Mouse (Mus musculus) adrenal gland, postnatal 4 days (tissue): ENCODE measurements around the gene Ryr3. TPM values are rescaled to one million over a fixed set of nuclear protein-coding genes. Genes with fewer than 3 reads are reported as not detected.
"Not testable (repeated sequence)": the region's sequence is repeated elsewhere in the genome, so short reads cannot be mapped to it uniquely, and the experiment has no call there.

Experiments used
- DNase-seq, 2 experiments: peaks; one replicate each; pipeline ENCODE4 v3.0.0; 2021 to 2022; ENCODE audit warnings: low spot score in 2 of 2, mixed read lengths in 2 of 2
- total RNA-seq, 2 experiments: library from RNA; stranded (reverse); gene quantifications; 2 replicates each; pipeline ENCODE4 v1.2.3; 2021

The Ryr3 gene
- total RNA-seq, 2 experiments from 2014 or later, result 1.4 to 2.1 TPM

GRCm38 (mm10) chr2:113104609-113105008 is 112.3 kb downstream of the Ryr3 start:
- no peak for DNase-seq

GRCm38 (mm10) chr2:113095184-113095583 is 121.7 kb downstream of the Ryr3 start:
- DNase-seq, result no peak

- no peak for DNase-seq
These were observed 122.8 kb downstream of the Ryr3 start for GRCm38 (mm10) chr2:113094088-113094487.

GRCm38 (mm10) chr2:113092756-113093155 is 124.1 kb downstream of the Ryr3 start:
- no peak for DNase-seq

GRCm38 (mm10) chr2:113091316-113091715 is 125.6 kb downstream of the Ryr3 start:
- DNase-seq, result not testable (repeated sequence)

GRCm38 (mm10) chr2:113076396-113076795 is 140.5 kb downstream of the Ryr3 start:
- DNase-seq, result no peak

- no peak for DNase-seq
These were observed 157.5 kb downstream of the Ryr3 start for GRCm38 (mm10) chr2:113059367-113059766.

GRCm38 (mm10) chr2:113058914-113059313 is 158.0 kb downstream of the Ryr3 start:
- no peak for DNase-seq

GRCm38 (mm10) chr2:113058116-113058515 is 158.8 kb downstream of the Ryr3 start:
- no peak for DNase-seq

- DNase-seq, result no peak
These were observed 161.3 kb downstream of the Ryr3 start for GRCm38 (mm10) chr2:113055591-113055990.

GRCm38 (mm10) chr2:113049831-113050230 is 167.1 kb downstream of the Ryr3 start:
- no peak for DNase-seq

- DNase-seq, result no peak
These were observed 180.3 kb downstream of the Ryr3 start for GRCm38 (mm10) chr2:113036550-113036949.

GRCm38 (mm10) chr2:113030689-113031088 is 186.2 kb downstream of the Ryr3 start:
- DNase-seq, result no peak

- DNase-seq, result no peak
These were observed 197.0 kb downstream of the Ryr3 start for GRCm38 (mm10) chr2:113019896-113020295.

- no peak for DNase-seq
These were observed 198.6 kb downstream of the Ryr3 start for GRCm38 (mm10) chr2:113018278-113018677.

- DNase-seq, result no peak
These were observed 200.7 kb downstream of the Ryr3 start for GRCm38 (mm10) chr2:113016236-113016635.

- DNase-seq, result no peak
These were observed 207.7 kb downstream of the Ryr3 start for GRCm38 (mm10) chr2:113008961-113009740.

GRCm38 (mm10) chr2:112998498-112998897 is 218.4 kb downstream of the Ryr3 start:
- DNase-seq, result no peak

- no peak for DNase-seq
These were observed 233.9 kb downstream of the Ryr3 start for GRCm38 (mm10) chr2:112982908-112983510.

GRCm38 (mm10) chr2:112966807-112967625 is 249.9 kb downstream of the Ryr3 start:
- no peak for DNase-seq

GRCm38 (mm10) chr2:112948931-112949330 is 268.0 kb downstream of the Ryr3 start:
- no peak for DNase-seq

GRCm38 (mm10) chr2:112931776-112932175 is 285.1 kb downstream of the Ryr3 start:
- DNase-seq, result no peak
